Mouse (Mus musculus) testis, adult 2 months (tissue): ENCODE measurements around the gene Cfl1.

ENCODE experiments used
- CTCF ChIP-seq: fragments of 200-500 bp; IDR thresholded peaks from 2 replicates; pipeline ENCODE4 v1.5.1; 2012; ENCODE audit warnings: low read depth, mild to moderate bottlenecking, inconsistent platforms, low read length, moderate library complexity; ENCODE audit not compliant: control insufficient read depth, insufficient read depth, insufficient replicate concordance
- POLR2A ChIP-seq: fragments of 200-500 bp; IDR thresholded peaks from 2 replicates; pipeline ENCODE4 v1.6.1; 2012; ENCODE audit warnings: low read depth, mild to moderate bottlenecking, inconsistent platforms, low read length, moderate library complexity; ENCODE audit not compliant: control insufficient read depth

- TF ChIP-seq POLR2A (no peak), CTCF (no peak)
Measured at GRCm38 (mm10) chr19:5543362-5543761, 53.1 kb downstream of the Cfl1 start.
